Mouse (Mus musculus) embryonic facial prominence, embryonic 13.5 days (tissue): ENCODE data around the gene Slc25a29. TPM values are rescaled to one million over a fixed set of nuclear protein-coding genes. Genes with fewer than 3 reads are reported as not detected.

ENCODE experiments used
- ATAC-seq: fragments of 200-750 bp; cut with Nextera tagmentation; 2 replicates; pipeline ENCODE4 v1.8.0; 2017; ENCODE audit warnings: low read depth; ENCODE audit not compliant: insufficient number of reproducible peaks, insufficient read depth, low FRiP score, low TSS enrichment
- H3K27ac ChIP-seq: fragments of 300-500 bp; sonication (generic); 2 replicates; pipeline ENCODE4 v1.5.1; 2015; ENCODE audit warnings: moderate library complexity, mild to moderate bottlenecking, inconsistent platforms
- H3K27me3 ChIP-seq: fragments of 300-500 bp; sonication (generic); 2 replicates; pipeline ENCODE4 v1.6.1; 2015; ENCODE audit warnings: mild to moderate bottlenecking, inconsistent platforms
- H3K36me3 ChIP-seq: fragments of 300-500 bp; sonication (generic); 2 replicates; pipeline ENCODE4 v1.6.1; 2015; ENCODE audit warnings: mild to moderate bottlenecking, inconsistent platforms
- H3K4me1 ChIP-seq: fragments of 300-500 bp; sonication (generic); 2 replicates; pipeline ENCODE4 v1.6.1; 2015; ENCODE audit warnings: inconsistent platforms
- H3K4me2 ChIP-seq: fragments of 300-500 bp; sonication (generic); 2 replicates; pipeline ENCODE4 v1.6.1; 2015; ENCODE audit warnings: moderate library complexity, mild to moderate bottlenecking, inconsistent platforms
- H3K4me3 ChIP-seq: fragments of 300-500 bp; sonication (generic); 2 replicates; pipeline ENCODE4 v1.5.1; 2015; ENCODE audit warnings: mild to moderate bottlenecking, inconsistent platforms
- H3K9ac ChIP-seq: fragments of 300-500 bp; sonication (generic); 2 replicates; pipeline ENCODE4 v1.6.1; 2015; ENCODE audit warnings: mild to moderate bottlenecking, inconsistent platforms
- H3K9me3 ChIP-seq: fragments of 300-500 bp; sonication (generic); 2 replicates; pipeline ENCODE4 v1.6.1; 2016; ENCODE audit warnings: inconsistent platforms
- WGBS: fragments of 180-500 bp; shearing (Covaris S2); methylation state at CpG from one replicate; pipeline ENCODE4 v1.1.7; 2015; ENCODE audit warnings: mixed read lengths; 5-methylcytosine and 5-hydroxymethylcytosine counted together
- microRNA counts: library from miRNA; unstranded; fragments of <30 nt; microRNA quantifications from one replicate; lab custom pipeline; 2016
- microRNA-seq: library from miRNA; unstranded; fragments of <30 nt; microRNA quantifications from one replicate; pipeline ENCODE4, GENCODE M21; 2016
- polyA plus RNA-seq: library from polyadenylated mRNA; unstranded; fragments of >200 nt; fragmentation: Nextera tagmentation; extraction: Ambion mirVana; gene quantifications from 2 replicates; pipeline ENCODE4 v1.2.1, GENCODE M21; 2015

Gene Slc25a29
- polyA plus RNA-seq, 1 experiment from 2014 or later, result 15.8 TPM

- peaks cover 32% of the 10 kb centered on the region for H3K4me1 ChIP-seq
- peak overlapping the region; percentile 99 for H3K4me3 ChIP-seq
- H3K27me3 ChIP-seq, result no peaks in the 10 kb centered on the region
- peak overlapping the region; percentile 99 for H3K27ac ChIP-seq
- no peaks in the 10 kb centered on the region for H3K9me3 ChIP-seq
- H3K36me3 ChIP-seq, result 0 out of 2 replicates have a peak, but pooled peaks cover 3% of the 10 kb centered on the region
- peak overlapping the region; percentile 89 for H3K9ac ChIP-seq
- peak overlapping the region; percentile 76 for H3K4me2 ChIP-seq
- ATAC-seq, result no peak; the same call in 1 of the 2 replicates
- 0% methylated on average over 42 of the region's 71 CpGs for WGBS
These were observed 42.2 kb downstream of the Slc25a29 start for GRCm38 (mm10) chr12:108793453-108793941.

DNA sequence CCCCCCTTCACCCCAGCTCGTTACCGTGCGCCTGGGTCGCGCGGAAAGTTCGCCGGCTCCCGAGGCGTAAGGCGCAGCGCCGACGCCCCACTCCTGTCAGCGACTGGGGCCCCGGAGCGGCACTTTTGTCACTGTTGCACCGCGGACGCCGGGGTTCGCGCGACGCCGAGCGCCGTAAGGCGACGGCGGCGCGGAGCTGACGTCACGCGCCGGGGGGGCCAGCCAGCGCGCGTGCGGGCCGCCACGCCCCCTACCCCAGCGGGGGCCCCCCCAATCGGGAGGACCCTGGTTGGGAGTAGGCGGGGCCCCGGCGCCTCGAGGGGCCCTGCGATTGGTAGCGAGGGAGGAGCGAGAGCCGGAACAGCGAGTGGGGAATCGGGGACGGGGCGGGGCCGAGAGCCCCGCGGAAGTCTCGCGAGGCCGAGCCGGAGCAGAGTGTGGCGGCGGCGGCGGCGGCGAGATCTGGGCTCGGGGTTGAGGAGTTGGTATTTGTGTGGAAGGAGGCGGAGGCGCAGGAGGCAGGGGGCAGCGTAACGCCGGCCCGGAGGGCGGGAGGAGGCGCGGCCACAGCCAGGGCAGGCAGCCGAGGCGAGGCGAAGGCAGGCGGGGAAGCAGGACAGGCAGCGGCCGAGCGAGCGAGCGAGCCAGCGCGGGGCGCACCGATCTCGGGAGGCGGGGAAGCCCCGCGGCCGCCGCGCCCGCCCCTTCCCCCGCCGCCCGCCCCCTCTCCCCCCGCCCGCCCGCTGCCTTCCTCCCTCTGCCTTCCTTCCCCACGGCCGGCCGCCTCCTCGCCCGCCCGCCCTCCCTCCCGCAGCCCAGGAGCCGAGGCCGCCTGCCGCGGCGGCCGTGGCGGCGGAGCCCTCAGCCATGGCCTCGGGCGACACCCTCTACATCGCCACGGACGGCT is 42.9 kb downstream of the Slc25a29 start, which contains the start of gene Yy1:
Gene Yy1 (plus strand): TSS at position 428 of the 907 bp plus-strand sequence.
- Histone ChIP-seq H3K4me1 (peaks cover 32% of the 10 kb centered on the region), H3K9me3 (no peaks in the 10 kb centered on the region), H3K4me2 (peak within 1 kb of the TSS; percentile 76), H3K27ac (peak within 1 kb of the TSS; percentile 99), H3K9ac (peak within 1 kb of the TSS; percentile 89), H3K27me3 (no peaks in the 10 kb centered on the region), H3K36me3 (0 out of 2 replicates have a peak, but pooled peaks cover 3% of the 10 kb centered on the region), H3K4me3 (peak within 1 kb of the TSS; percentile 99)
- peak; percentile 93 for ATAC-seq
- WGBS, result under 1% methylated on average over 93 of the region's 127 CpGs

DNA sequence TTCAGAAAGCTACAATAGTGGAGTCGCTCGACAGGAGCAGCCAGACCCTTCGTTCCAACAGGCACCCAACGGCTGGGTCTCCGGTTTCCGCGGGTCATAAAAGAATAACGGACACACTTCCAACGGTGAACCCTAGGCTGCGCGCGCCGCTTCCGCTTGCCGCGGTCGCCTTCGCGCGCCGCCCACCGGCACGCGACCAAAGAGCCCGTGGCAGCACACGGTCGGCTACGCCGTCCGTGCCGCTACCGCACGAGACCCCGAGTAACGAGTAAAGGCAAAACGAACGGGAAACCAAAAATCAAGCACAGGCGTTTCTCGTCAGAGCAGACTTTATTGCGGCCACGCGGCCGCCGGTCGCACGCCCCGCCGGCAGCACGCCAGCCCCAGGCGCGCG is 43.5 kb downstream of the Slc25a29 start:
- peak overlapping the region; percentile 63 for H3K4me2 ChIP-seq

DNA sequence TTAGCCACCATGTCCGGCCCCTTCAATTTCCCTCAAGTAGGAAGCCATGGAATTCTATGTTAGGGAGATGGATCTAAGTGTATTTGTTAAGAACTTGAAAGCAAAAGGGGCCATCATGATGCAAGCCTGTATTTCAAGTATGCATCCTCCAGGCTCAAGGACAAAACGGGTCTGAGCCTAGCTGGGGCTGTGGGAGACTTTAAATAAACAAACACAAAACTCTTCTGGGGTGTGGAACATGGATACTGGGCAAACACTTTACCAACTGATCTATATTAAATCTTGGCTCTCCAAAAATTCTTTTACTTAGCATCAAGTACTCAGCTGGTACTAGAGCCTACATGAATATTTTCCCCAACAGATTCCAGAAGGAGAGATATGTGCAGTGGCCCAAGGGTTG is 48.4 kb downstream of the Slc25a29 start:
- Histone ChIP-seq H3K9ac (no peak overlapping the region), H3K4me3 (no peak overlapping the region), H3K27ac (no peak overlapping the region), H3K9me3 (0 out of 2 replicates have a peak, but pooled peaks cover 8% of the 10 kb centered on the region), H3K27me3 (no peaks in the 10 kb centered on the region), H3K4me1 (peaks cover 18% of the 10 kb centered on the region), H3K36me3 (peaks cover 10% of the 10 kb centered on the region), H3K4me2 (no peak overlapping the region)
- no peak for ATAC-seq
- WGBS, result 89% methylated on average over 2 of the region's 2 CpGs

More for the DNA sequence above, 43.5 kb downstream of the Slc25a29 start:
- peak overlapping the region; percentile 96 for H3K27ac ChIP-seq
- H3K27me3 ChIP-seq, result no peaks in the 10 kb centered on the region
- ATAC-seq, result no peak
- H3K9me3 ChIP-seq, result no peaks in the 10 kb centered on the region
- H3K9ac ChIP-seq, result peak overlapping the region; percentile 89
- 0 out of 2 replicates have a peak, but pooled peaks cover 3% of the 10 kb centered on the region for H3K36me3 ChIP-seq
- peaks cover 30% of the 10 kb centered on the region for H3K4me1 ChIP-seq
- whole genome bisulfite sequencing, result under 1% methylated on average over 51 of the region's 52 CpGs
- H3K4me3 ChIP-seq, result peak overlapping the region; percentile 99

GRCm38 (mm10) chr12:108785161-108785560 is 50.5 kb downstream of the Slc25a29 start:
- Histone ChIP-seq H3K27ac (no peak overlapping the region), H3K4me2 (no peak overlapping the region), H3K9ac (no peak overlapping the region), H3K36me3 (peaks cover 12% of the 10 kb centered on the region), H3K4me3 (no peak overlapping the region), H3K4me1 (0 out of 2 replicates have a peak, but pooled peaks cover 7% of the 10 kb centered on the region), H3K27me3 (no peaks in the 10 kb centered on the region), H3K9me3 (0 out of 2 replicates have a peak, but pooled peaks cover 8% of the 10 kb centered on the region)
- no peak for ATAC-seq
- WGBS, result 68% methylated on average over 4 of the region's 4 CpGs

GRCm38 (mm10) chr12:108780108-108780877 is 55.4 kb downstream of the Slc25a29 start:
- 91% methylated on average over 7 of the region's 7 CpGs for WGBS
- Histone ChIP-seq H3K27ac (no peak overlapping the region), H3K4me2 (no peak overlapping the region), H3K36me3 (peaks cover 34% of the 10 kb centered on the region), H3K9me3 (0 out of 2 replicates have a peak, but pooled peaks cover 8% of the 10 kb centered on the region), H3K4me1 (0 out of 2 replicates have a peak, but pooled peaks cover 3% of the 10 kb centered on the region), H3K4me3 (no peak overlapping the region), H3K9ac (no peak overlapping the region), H3K27me3 (no peaks in the 10 kb centered on the region)
- ATAC-seq, result no peak

MicroRNA genes within 50 kb of the gene (microRNA counts, 519-probe panel; counts per million panel counts)
- microRNA mmu-miR-345-3p (lab: Ali Mortazavi, UCI), result 236 counts per million, percentile 44 among the panel's probes with 10 or more counts
- 2,875 counts per million, percentile 67 among the panel's probes with 10 or more counts for microRNA mmu-miR-345-5p (lab: Ali Mortazavi, UCI)

Small RNA genes within 50 kb of the gene (microRNA-seq; reads per million reads assigned to microRNA genes)
- 122 reads per million, percentile 56 among the genes with 10 or more reads in this experiment for gene Mir345

Other genes with a start within 250 kb of the Slc25a29 start
- gene Degs2, start 133.6 kb downstream of the Slc25a29 start, polyA plus RNA-seq, result 2.4 and 3.0 TPM in 2 replicates
- gene Yy1, start 42.9 kb downstream of the Slc25a29 start, polyA plus RNA-seq, result 18.6 and 21.3 TPM in 2 replicates
- 13.1 and 16.6 TPM in 2 replicates for gene Slc25a47, start 163 bp upstream of the Slc25a29 start, polyA plus RNA-seq
- 9.6 and 10.8 TPM in 2 replicates for gene Wdr25, start 57.7 kb upstream of the Slc25a29 start, polyA plus RNA-seq
- 75.6 and 78.6 TPM in 2 replicates for gene Wars, start 58.3 kb upstream of the Slc25a29 start, polyA plus RNA-seq
- 8.8 and 11.8 TPM in 2 replicates for gene Begain, start 232.3 kb upstream of the Slc25a29 start, polyA plus RNA-seq